Mouse (Mus musculus) liver, adult 2 months (tissue): ENCODE data around the gene Csnk1g2. TPM values are rescaled to one million over a fixed set of nuclear protein-coding genes. Genes with fewer than 3 reads are reported as not detected.

Source experiments
- DNase-seq: peaks from one replicate; pipeline ENCODE4 v3.0.0-alpha.2; 2011; ENCODE audit warnings: low read depth, low spot score; ENCODE audit errors: extremely low read depth
- H3K27ac ChIP-seq: fragments of 200-500 bp; replicated peaks from 2 replicates; pipeline ENCODE4 v1.5.1; 2012; ENCODE audit warnings: low read depth, mild to moderate bottlenecking, control low read depth, inconsistent platforms, low read length; ENCODE audit not compliant: insufficient read depth
- H3K27me3 ChIP-seq: fragments of 200-500 bp; 2 replicates; pipeline ENCODE4 v1.6.1; 2012; ENCODE audit warnings: mild to moderate bottlenecking, moderate library complexity, low read length, inconsistent platforms; ENCODE audit not compliant: control insufficient read depth, insufficient read depth
- H3K36me3 ChIP-seq: fragments of 200-500 bp; 2 replicates; pipeline ENCODE4 v1.6.1; 2012; ENCODE audit warnings: low read length, inconsistent platforms; ENCODE audit not compliant: control insufficient read depth, insufficient read depth
- H3K4me1 ChIP-seq: fragments of 200-500 bp; 2 replicates; pipeline ENCODE4 v1.6.1; 2011; ENCODE audit warnings: low read length; ENCODE audit not compliant: control insufficient read depth, insufficient read depth
- H3K4me3 ChIP-seq: fragments of 200-500 bp; 2 replicates; pipeline ENCODE4 v1.5.1; 2011; ENCODE audit warnings: low read depth, mild to moderate bottlenecking, control low read depth, low read length, moderate library complexity; ENCODE audit not compliant: insufficient read depth
- H3K79me2 ChIP-seq: fragments of 200-500 bp; 2 replicates; pipeline ENCODE4 v1.6.1; 2012; ENCODE audit warnings: inconsistent platforms, mild to moderate bottlenecking, low read length, moderate library complexity; ENCODE audit not compliant: control insufficient read depth, insufficient read depth
- H3K9ac ChIP-seq: fragments of 200-500 bp; 2 replicates; pipeline ENCODE4 v1.6.1; 2012; ENCODE audit warnings: low read depth, mild to moderate bottlenecking, control low read depth, inconsistent platforms, low read length
- CTCF ChIP-seq: fragments of 200-500 bp; IDR thresholded peaks from 2 replicates; pipeline ENCODE4 v1.5.1; 2011; ENCODE audit warnings: low read depth, low read length, control low read depth
- POLR2A ChIP-seq: fragments of 200-500 bp; IDR thresholded peaks from 2 replicates; pipeline ENCODE4 v1.6.1; 2011; ENCODE audit warnings: low read length, control low read depth; ENCODE audit not compliant: insufficient read depth; ENCODE audit errors: extremely low read depth
- WGBS: fragments of 180-500 bp; shearing (Covaris S2); methylation state at CpG from one replicate; pipeline ENCODE4 v1.1.7; 2018; 5-methylcytosine and 5-hydroxymethylcytosine counted together
- polyA plus RNA-seq: library from polyadenylated mRNA; depleted of rRNA; stranded (reverse); fragments of >200 nt; gene quantifications from 2 replicates; pipeline ENCODE4 v1.2.3, GENCODE M21; 2012
- total RNA-seq: library from RNA; depleted of rRNA; stranded (reverse); fragments of >200 nt; gene quantifications from 2 replicates; pipeline ENCODE4 v1.2.3, GENCODE M21; 2014

Csnk1g2 gene
- total and polyA plus RNA-seq, 2 experiments, result 54.4 to 123 TPM

DNA sequence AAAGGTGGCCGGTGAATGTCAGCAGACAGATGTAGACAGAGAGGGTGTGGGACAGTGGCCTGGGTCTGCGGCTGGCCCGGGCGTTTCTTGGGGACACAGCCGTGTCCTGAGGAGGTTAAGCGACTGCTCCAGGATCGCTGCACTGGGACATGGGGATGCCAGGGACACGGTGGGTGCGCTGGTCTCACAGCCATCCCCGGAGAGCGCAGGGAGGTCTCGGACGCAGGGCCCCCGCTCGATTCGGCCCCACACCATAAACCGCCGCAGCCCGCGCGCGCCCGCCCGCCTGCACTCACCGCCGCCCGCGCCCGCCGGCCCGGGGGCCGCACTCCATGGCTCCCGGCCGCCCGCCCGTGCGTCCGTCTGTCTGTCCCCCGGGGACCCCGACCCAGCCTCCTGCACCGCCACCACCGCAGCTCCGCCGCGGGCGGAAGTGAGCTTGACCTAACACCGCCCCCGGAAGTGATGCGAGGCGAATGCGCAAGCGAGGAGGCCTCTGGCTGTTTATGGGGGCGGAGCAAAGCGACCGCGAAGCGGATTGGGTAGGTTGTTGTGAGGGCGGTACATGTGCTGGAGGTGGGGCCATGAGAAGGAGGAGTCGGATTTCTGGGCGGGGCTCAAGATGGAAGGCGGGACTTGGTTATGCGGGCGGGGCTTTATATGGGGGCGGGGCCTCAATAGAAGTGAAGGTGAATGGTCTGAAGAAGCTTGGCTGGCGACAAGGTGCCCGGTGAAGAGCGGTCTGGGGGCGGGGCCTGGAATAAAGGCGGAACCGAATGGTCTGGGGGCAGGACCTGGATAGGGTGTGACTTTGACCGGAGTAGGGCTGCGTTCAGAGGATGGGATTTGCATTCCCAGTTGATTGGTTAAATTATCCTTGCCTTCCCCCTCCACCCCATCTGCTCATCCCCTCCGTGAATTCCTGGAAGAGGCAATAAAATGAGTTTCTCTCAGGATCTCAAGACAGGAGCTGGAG lies 32.5 kb upstream of the Csnk1g2 start, which contains the start of gene Abhd17a:
TSS of gene Abhd17a (minus strand) at position 463 of the 976 bp plus-strand sequence.
- H3K27ac ChIP-seq, result peak within 1 kb of the TSS; percentile 22
- H3K4me1 ChIP-seq, result peaks cover 15% of the 10 kb centered on the region
- peaks cover 43% of the 10 kb centered on the region for H3K79me2 ChIP-seq
- 1% methylated on average over 73 of the region's 73 CpGs for WGBS
- peak; percentile 94 for DNase-seq
- H3K4me3 ChIP-seq, result peak within 1 kb of the TSS; percentile 92
- no peaks in the 10 kb centered on the region for H3K27me3 ChIP-seq
- H3K36me3 ChIP-seq, result no peaks in the 10 kb centered on the region
- TF ChIP-seq POLR2A (peak; percentile 86), CTCF (no peak)
- H3K9ac ChIP-seq, result peak within 1 kb of the TSS; percentile 95

DNA sequence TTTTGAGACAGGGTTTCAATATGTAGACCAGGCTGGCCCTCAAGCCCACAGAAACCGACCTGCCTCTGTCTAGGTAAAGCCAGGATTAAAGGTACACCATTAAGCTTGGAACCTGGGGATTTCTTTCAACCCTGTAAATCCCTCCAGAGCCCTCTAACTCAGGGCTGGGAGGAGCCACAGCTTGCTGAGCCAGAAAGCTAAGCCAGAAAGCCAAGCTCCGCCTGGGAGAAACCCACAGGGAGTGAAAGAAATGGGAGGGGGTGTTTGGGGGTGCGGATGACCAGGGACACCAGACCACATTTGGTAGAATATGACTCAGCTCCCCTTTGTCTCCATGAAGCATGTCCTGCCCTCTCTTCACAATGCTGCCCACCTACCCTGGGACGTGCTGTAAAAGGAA lies 26.3 kb upstream of the Csnk1g2 start:
- WGBS, result 72% methylated on average over 4 of the region's 4 CpGs
- Histone ChIP-seq H3K27me3 (no peaks in the 10 kb centered on the region), H3K9ac (no peak overlapping the region), H3K36me3 (no peaks in the 10 kb centered on the region), H3K27ac (no peak overlapping the region; the same call in 1 of the 2 replicates), H3K4me1 (no peaks in the 10 kb centered on the region), H3K79me2 (no peaks in the 10 kb centered on the region), H3K4me3 (no peak overlapping the region)
- TF ChIP-seq POLR2A, result no peak
- TF ChIP-seq CTCF, result no peak
- no peak for DNase-seq

DNA sequence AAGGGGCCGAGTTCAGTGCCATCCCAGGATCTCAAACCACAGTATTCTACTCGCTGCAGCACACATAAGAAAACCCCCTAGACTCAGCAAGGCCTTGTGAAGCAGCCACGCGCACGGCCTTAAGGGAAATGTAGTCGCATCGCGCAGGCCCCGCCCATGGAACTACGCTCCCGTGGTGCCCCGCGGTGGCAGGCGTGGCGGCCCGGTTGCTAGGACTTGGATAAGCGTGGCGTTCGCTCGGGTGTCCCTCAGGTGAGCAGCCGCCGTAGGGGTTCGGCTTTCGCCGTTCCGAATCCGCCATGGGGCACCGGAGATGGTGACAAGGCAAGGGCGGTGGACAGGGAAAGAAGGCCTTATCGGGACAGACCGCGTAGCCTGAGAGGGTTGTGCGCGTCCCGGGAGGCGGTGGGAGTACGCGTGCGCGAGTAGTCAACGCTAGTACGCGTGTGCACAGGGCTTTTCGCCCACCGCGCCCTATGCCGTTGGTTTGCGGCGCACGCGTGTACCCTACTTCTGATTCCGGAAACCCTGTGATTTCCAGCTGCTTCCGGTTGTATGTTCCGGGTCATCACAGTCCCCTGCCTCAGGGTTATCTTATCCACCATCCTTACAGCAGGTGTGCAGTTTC lies 19.8 kb upstream of the Csnk1g2 start, which contains the start of the genes Scamp4 and Adat3:
TSS of gene Scamp4 (plus strand) at position 175 of the 628 bp plus-strand sequence.
TSS of gene Adat3 (plus strand) at position 183 of the 628 bp plus-strand sequence.
- under 1% methylated on average over 54 of the region's 54 CpGs for WGBS
- Histone ChIP-seq H3K27me3 (no peaks in the 10 kb centered on the region), H3K9ac (peak within 1 kb of the TSS; percentile 83), H3K27ac (peak within 1 kb of the TSS; percentile 79), H3K36me3 (no peaks in the 10 kb centered on the region), H3K79me2 (peaks cover 33% of the 10 kb centered on the region), H3K4me3 (peak within 1 kb of the TSS; percentile 95), H3K4me1 (peaks cover 11% of the 10 kb centered on the region)
- TF ChIP-seq CTCF (no peak), POLR2A (peak; percentile 53; the same call in 1 of the 2 replicates)
- peak; percentile 82 for DNase-seq

DNA sequence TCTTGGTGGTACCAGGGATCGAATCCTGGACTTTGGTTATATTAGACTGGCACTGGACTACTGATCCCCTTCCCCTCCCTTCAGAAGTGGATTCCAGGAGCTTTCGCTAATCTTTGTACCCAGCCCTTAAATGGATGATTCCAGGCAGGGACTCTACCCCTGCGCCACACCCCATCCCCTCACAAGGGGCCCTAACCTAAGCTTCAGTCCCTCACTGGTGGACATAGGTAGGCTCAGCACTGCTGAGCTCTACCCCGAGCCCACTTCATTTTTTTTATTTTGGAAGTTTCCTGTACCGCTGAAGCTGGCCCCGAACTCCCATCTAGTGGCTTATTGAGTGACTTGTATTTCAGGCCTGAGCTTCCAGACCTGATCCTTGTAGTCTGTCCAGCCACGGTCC lies 19.3 kb upstream of the Csnk1g2 start:
- WGBS, result 27% methylated on average over 7 of the region's 7 CpGs
- TF ChIP-seq POLR2A (no peak), CTCF (no peak)
- H3K27ac ChIP-seq, result peak overlapping the region; percentile 79
- H3K4me1 ChIP-seq, result peaks cover 11% of the 10 kb centered on the region
- H3K27me3 ChIP-seq, result no peaks in the 10 kb centered on the region
- H3K9ac ChIP-seq, result peak overlapping the region; percentile 83
- no peaks in the 10 kb centered on the region for H3K36me3 ChIP-seq
- peak overlapping the region; percentile 95 for H3K4me3 ChIP-seq
- peaks cover 33% of the 10 kb centered on the region for H3K79me2 ChIP-seq
- no peak for DNase-seq

DNA sequence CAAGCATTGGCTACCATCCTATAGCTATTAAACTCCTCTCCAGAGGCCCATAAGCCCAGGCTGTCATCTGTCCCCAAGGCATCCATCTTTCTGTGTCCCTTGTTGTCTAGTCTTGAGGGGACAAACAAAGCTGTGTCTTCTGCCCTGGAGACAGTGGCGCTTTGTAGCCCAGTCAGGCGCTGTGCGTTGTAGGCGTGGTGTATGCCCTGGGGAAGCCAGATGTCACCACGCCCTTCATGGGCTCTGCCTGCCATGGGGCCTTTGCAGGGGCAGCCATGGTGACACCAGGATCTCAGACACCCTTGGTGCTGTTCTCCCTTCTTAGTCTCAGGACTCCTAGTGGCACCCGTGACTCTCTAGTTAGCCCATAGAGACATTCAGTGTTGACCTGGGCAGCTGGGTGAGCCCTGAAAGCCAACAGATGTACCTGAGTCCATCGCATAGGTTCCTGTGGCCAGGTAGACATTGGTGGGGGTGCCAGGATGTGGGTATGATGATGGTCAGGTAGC lies 18.6 kb upstream of the Csnk1g2 start:
- Histone ChIP-seq H3K79me2 (peaks cover 33% of the 10 kb centered on the region), H3K27ac (no peak overlapping the region; the same call in 1 of the 2 replicates), H3K36me3 (no peaks in the 10 kb centered on the region), H3K4me3 (no peak overlapping the region), H3K9ac (no peak overlapping the region), H3K27me3 (no peaks in the 10 kb centered on the region), H3K4me1 (peaks cover 11% of the 10 kb centered on the region)
- no peak for DNase-seq
- TF ChIP-seq POLR2A (no peak), CTCF (no peak)
- WGBS, result 90% methylated on average over 7 of the region's 7 CpGs
